Mouse (Mus musculus) liver, embryonic 12.5 days (tissue): ENCODE measurements at regions not wholly inside any gene's neighbourhood (a gene's known extent, or its start where the extent isn't known, plus 50 kb on each side); places are given as distances from the start of the nearest gene placed in this dataset.

ENCODE experiments used
- ATAC-seq: fragments of 200-750 bp; cut with Nextera tagmentation; 2 replicates; pipeline ENCODE4 v1.8.0; 2017; ENCODE audit warnings: moderate number of reproducible peaks, mild to moderate bottlenecking, moderate library complexity
- H3K27ac ChIP-seq: fragments of 300-500 bp; sonication (generic); 2 replicates; pipeline ENCODE4 v1.5.1; 2016; ENCODE audit warnings: mild to moderate bottlenecking
- H3K27me3 ChIP-seq: fragments of 300-500 bp; sonication (generic); replicated peaks from 2 replicates; pipeline ENCODE4 v1.6.1; 2016; ENCODE audit warnings: mild to moderate bottlenecking, moderate library complexity
- H3K36me3 ChIP-seq: fragments of 300-500 bp; sonication (generic); 2 replicates; pipeline ENCODE4 v1.6.1; 2016; ENCODE audit warnings: mild to moderate bottlenecking, moderate library complexity
- H3K4me1 ChIP-seq: fragments of 300-500 bp; sonication (generic); 2 replicates; pipeline ENCODE4 v1.6.1; 2016
- H3K4me2 ChIP-seq: fragments of 300-500 bp; sonication (generic); 2 replicates; pipeline ENCODE4 v1.6.1; 2016; ENCODE audit warnings: mild to moderate bottlenecking, moderate library complexity
- H3K4me3 ChIP-seq: fragments of 300-500 bp; sonication (generic); 2 replicates; pipeline ENCODE4 v1.5.1; 2016; ENCODE audit warnings: mild to moderate bottlenecking, moderate library complexity
- H3K9ac ChIP-seq: fragments of 300-500 bp; sonication (generic); 2 replicates; pipeline ENCODE4 v1.6.1; 2016; ENCODE audit warnings: mild to moderate bottlenecking, moderate library complexity
- H3K9me3 ChIP-seq: fragments of 300-500 bp; sonication (generic); replicated peaks from 2 replicates; pipeline ENCODE4 v1.6.1; 2016; ENCODE audit warnings: mild to moderate bottlenecking, moderate library complexity
- WGBS: fragments of 180-500 bp; shearing (Covaris S2); methylation state at CpG from one replicate; pipeline ENCODE4 v1.1.7; 2016; ENCODE audit not compliant: insufficient replicate concordance; 5-methylcytosine and 5-hydroxymethylcytosine counted together

- H3K9me3 ChIP-seq, result no peaks in the 10 kb centered on the region
- 70% methylated on average over 2 of the region's 2 CpGs for WGBS
These were observed 147.7 kb upstream of the Rag2 start for GRCm38 (mm10) chr2:101476862-101477261.

GRCm38 (mm10) chr2:101490207-101490606, 134.3 kb upstream of the Rag2 start:
- H3K36me3 ChIP-seq, result no peaks in the 10 kb centered on the region
- H3K4me1 ChIP-seq, result no peaks in the 10 kb centered on the region
- no peak for ATAC-seq
- H3K4me2 ChIP-seq, result no peak overlapping the region
- 74% methylated on average over 2 of the region's 2 CpGs for whole genome bisulfite sequencing
- no peak overlapping the region for H3K4me3 ChIP-seq
- H3K9me3 ChIP-seq, result no peaks in the 10 kb centered on the region
- no peak overlapping the region for H3K9ac ChIP-seq
- no peaks in the 10 kb centered on the region for H3K27me3 ChIP-seq
- H3K27ac ChIP-seq, result no peak overlapping the region

More at GRCm38 (mm10) chr2:101476862-101477261, 147.7 kb upstream of the Rag2 start:
- Histone ChIP-seq H3K4me1 (no peaks in the 10 kb centered on the region), H3K36me3 (no peaks in the 10 kb centered on the region), H3K4me2 (no peak overlapping the region), H3K9ac (no peak overlapping the region), H3K27me3 (no peaks in the 10 kb centered on the region), H3K27ac (no peak overlapping the region), H3K4me3 (no peak overlapping the region)
- ATAC-seq, result no peak

- no peak for ATAC-seq
- H3K9me3 ChIP-seq, result no peaks in the 10 kb centered on the region
- no peaks in the 10 kb centered on the region for H3K36me3 ChIP-seq
- H3K27me3 ChIP-seq, result no peaks in the 10 kb centered on the region
- no peak overlapping the region for H3K27ac ChIP-seq
- WGBS, result 60% methylated on average over 3 of the region's 3 CpGs
- no peak overlapping the region for H3K9ac ChIP-seq
- no peak overlapping the region for H3K4me3 ChIP-seq
- no peak overlapping the region for H3K4me2 ChIP-seq
- no peaks in the 10 kb centered on the region for H3K4me1 ChIP-seq
These were observed 132.8 kb upstream of the Rag2 start for GRCm38 (mm10) chr2:101491762-101492161.

- Histone ChIP-seq H3K9ac (no peak overlapping the region), H3K9me3 (no peaks in the 10 kb centered on the region), H3K27me3 (no peaks in the 10 kb centered on the region), H3K4me3 (no peak overlapping the region), H3K4me1 (no peaks in the 10 kb centered on the region), H3K27ac (no peak overlapping the region), H3K36me3 (no peaks in the 10 kb centered on the region), H3K4me2 (no peak overlapping the region)
- ATAC-seq, result no peak
These were observed 116.4 kb upstream of the Rag2 start for GRCm38 (mm10) chr2:101508116-101508515.
